Comparison of ENCODE assay signal across 12 mouse cellular contexts in genomic region chr7:16210862-16211365, GRCm38 (mm10). TPM values are rescaled to one million over a fixed set of nuclear protein-coding genes. Genes with fewer than 3 reads are reported as not detected.
A peak's percentile ranks its signal among the peaks of the same experiment; 100 is the strongest.
DNase-seq lines count a peak whose midpoint lies in the region; ATAC-seq lines count a peak whose summit lies in the region.
"Had no signal": no experiment of that assay in that cellular context is flagged by ENCODE, and none has a peak within 500 bp of the region (broad histone marks: within the 10 kb centered on the region; RNA-seq: fewer than 3 reads in every experiment).

No protein-coding gene starts in this region.

- DNase-seq in heart, postnatal 4 days = peak; percentile 25
- no peak for DNase-seq in heart, embryonic 10.5 days (ENCODE audit: low spot score)
- DNase-seq in thymus, postnatal 14 days = peak; percentile 54
- DNase-seq in thymus, postnatal 25 days = no peak
- DNase-seq in splenic B cell, adult 2 months (ENCODE audit: low read depth, low spot score) = peak; percentile 57
- no peak for DNase-seq in retina, postnatal 1 day
- no peak for DNase-seq in layer of hippocampus, postnatal 10 days (ENCODE audit: low spot score in 2 of 2)

- no peak overlapping the region for H3K4me3 ChIP-seq in heart, embryonic 10.5 days
- H3K4me3 ChIP-seq in embryonic facial prominence, embryonic 15.5 days (replicated peaks) = no peak overlapping the region
- H3K4me3 ChIP-seq: erythroblast, embryonic 14.5 days; heart, embryonic 15.5 days; limb, embryonic 15.5 days had no signal

- H3K27me3 ChIP-seq in heart, embryonic 10.5 days (ENCODE audit: insufficient read depth, poor library complexity, severe bottlenecking) = no peaks in the 10 kb centered on the region
- no peaks in the 10 kb centered on the region for H3K27me3 ChIP-seq in embryonic facial prominence, embryonic 15.5 days
- no peaks in the 10 kb centered on the region for H3K27me3 ChIP-seq in splenic B cell, adult 2 months (ENCODE audit: control insufficient read depth, insufficient read depth, low read length, poor library complexity, severe bottlenecking)
- H3K27me3 ChIP-seq: heart, embryonic 15.5 days; limb, embryonic 15.5 days had no signal

- H3K36me3 ChIP-seq in heart, embryonic 10.5 days = peaks cover 87% of the 10 kb centered on the region
- H3K36me3 ChIP-seq in embryonic facial prominence, embryonic 15.5 days = peaks cover 65% of the 10 kb centered on the region
- H3K36me3 ChIP-seq in splenic B cell, adult 2 months (ENCODE audit: control insufficient read depth, insufficient read depth, low read length, poor library complexity, severe bottlenecking) = peaks cover 6% of the 10 kb centered on the region

- no peak overlapping the region for H3K9ac ChIP-seq in embryonic facial prominence, embryonic 15.5 days
- H3K9ac ChIP-seq: heart, embryonic 15.5 days; limb, embryonic 15.5 days had no signal

- H3K9me3 ChIP-seq in heart, embryonic 10.5 days = no peaks in the 10 kb centered on the region
- no peaks in the 10 kb centered on the region for H3K9me3 ChIP-seq in embryonic facial prominence, embryonic 15.5 days (replicated peaks)
- H3K9me3 ChIP-seq: G1E; heart, embryonic 15.5 days; limb, embryonic 15.5 days had no signal

- H3K4me2 ChIP-seq in embryonic facial prominence, embryonic 15.5 days (replicated peaks) = no peak overlapping the region
- H3K4me2 ChIP-seq: heart, embryonic 15.5 days; limb, embryonic 15.5 days had no signal

- 71% methylated on average over 12 of the region's 12 CpGs for WGBS in heart, embryonic 10.5 days
- WGBS in embryonic facial prominence, embryonic 15.5 days = 67% methylated on average over 12 of the region's 12 CpGs

- ATAC-seq in embryonic facial prominence, embryonic 15.5 days (ENCODE audit: insufficient number of reproducible peaks, low FRiP score, low TSS enrichment, low read depth) = peak; percentile 27; the same call in 1 of the 2 replicates

- H3K27ac ChIP-seq in heart, embryonic 10.5 days = no peak overlapping the region
- H3K27ac ChIP-seq in embryonic facial prominence, embryonic 15.5 days (replicated peaks) = no peak overlapping the region
- H3K27ac ChIP-seq: heart, embryonic 15.5 days; limb, embryonic 15.5 days had no signal

- no peaks in the 10 kb centered on the region for H3K4me1 ChIP-seq in heart, embryonic 10.5 days
- no peaks in the 10 kb centered on the region for H3K4me1 ChIP-seq in embryonic facial prominence, embryonic 15.5 days
- H3K4me1 ChIP-seq: heart, embryonic 15.5 days; limb, embryonic 15.5 days had no signal

RNA-seq across cellular contexts. Expression of gene Dhx34, which starts 10.9 kb away (rescaled TPM):
- total RNA-seq in heart, postnatal 4 days (2021) = 10 to 100 TPM in 1 of 2 experiments, 1 to 10 TPM in 1; 9.5 to 11.0 TPM
- polyA plus RNA-seq in heart, embryonic 10.5 days (2016; fragmentation: Nextera tagmentation; extraction: Ambion mirVana) = 12.9 and 14.8 TPM in 2 replicates
- polyA plus RNA-seq in embryonic facial prominence, embryonic 15.5 days (2015; fragmentation: Nextera tagmentation; extraction: Ambion mirVana) = 14.5 and 15.5 TPM in 2 replicates
- 10 to 100 TPM; 10.8 to 11.3 TPM for total RNA-seq in layer of hippocampus, postnatal 10 days (2021)

RNA-seq across cellular contexts. Expression of gene C5ar2, which starts 33.0 kb away (rescaled TPM):
- total RNA-seq in heart, postnatal 4 days (2021) = under 1 TPM; 0.45 to 0.50 TPM
- 0.54 and 0.57 TPM in 2 replicates for polyA plus RNA-seq in heart, embryonic 10.5 days (2016; fragmentation: Nextera tagmentation; extraction: Ambion mirVana)
- polyA plus RNA-seq in embryonic facial prominence, embryonic 15.5 days (2015; fragmentation: Nextera tagmentation; extraction: Ambion mirVana) = 0.04 and 0.35 TPM in 2 replicates
- total RNA-seq in layer of hippocampus, postnatal 10 days (2021) = under 1 TPM; 0.33 to 0.37 TPM

RNA-seq across cellular contexts. Expression of gene Meis3, which starts 36.0 kb away (rescaled TPM):
- 1 to 10 TPM; 8.6 to 9.4 TPM for total RNA-seq in heart, postnatal 4 days (2021)
- polyA plus RNA-seq in heart, embryonic 10.5 days (2016; fragmentation: Nextera tagmentation; extraction: Ambion mirVana) = 22.5 and 41.8 TPM in 2 replicates
- 47.6 and 51.5 TPM in 2 replicates for polyA plus RNA-seq in embryonic facial prominence, embryonic 15.5 days (2015; fragmentation: Nextera tagmentation; extraction: Ambion mirVana)
- total RNA-seq in layer of hippocampus, postnatal 10 days (2021) = 10 to 100 TPM; 36.2 to 41.5 TPM

RNA-seq across cellular contexts. Expression of gene C5ar1, which starts 48.4 kb away (rescaled TPM):
- total RNA-seq in heart, postnatal 4 days (2021) = 1 to 10 TPM; 1.8 to 1.9 TPM
- polyA plus RNA-seq in heart, embryonic 10.5 days (2016; fragmentation: Nextera tagmentation; extraction: Ambion mirVana) = 0.31 and 1.0 TPM in 2 replicates
- polyA plus RNA-seq in embryonic facial prominence, embryonic 15.5 days (2015; fragmentation: Nextera tagmentation; extraction: Ambion mirVana) = 4.4 and 4.5 TPM in 2 replicates
- 1 to 10 TPM; 1.1 to 1.3 TPM for total RNA-seq in layer of hippocampus, postnatal 10 days (2021)
- polyA plus RNA-seq: erythroblast, embryonic 14.5 days; G1E had no signal

Comparison
In these comparisons a context has a peak if more than half of its experiments do, and no peak if none do; other contexts are left out.
1. DNase-seq: peak in heart, postnatal 4 days (single experiment), thymus, postnatal 14 days (single experiment) and splenic B cell, adult 2 months (single experiment); none in heart, embryonic 10.5 days (single experiment), thymus, postnatal 25 days (single experiment), retina, postnatal 1 day (single experiment) and layer of hippocampus, postnatal 10 days (0 of 2).